Mouse (Mus musculus): Measurements from ENCODE around the gene Ctnna2.

DNA sequence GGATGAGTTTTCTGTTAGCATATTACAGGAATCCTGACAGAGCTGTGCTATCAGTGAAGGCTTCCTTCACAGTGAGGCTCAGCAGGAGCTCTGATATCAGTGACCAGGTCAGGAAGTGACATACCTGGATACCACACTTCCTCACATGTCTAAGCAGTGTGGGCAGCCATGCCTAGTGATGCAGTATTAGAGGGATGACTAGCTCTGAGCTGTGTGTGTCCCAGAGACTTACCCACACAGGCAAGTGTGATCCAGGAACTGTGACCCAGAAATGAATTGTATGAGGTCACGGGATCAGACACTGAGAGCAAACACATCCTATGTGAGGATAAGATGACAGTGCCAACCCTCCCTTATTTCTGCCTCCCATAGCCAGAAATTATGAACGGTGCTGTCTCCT, 28.8 kb downstream of the Ctnna2 start:
- no peak for TF ChIP-seq CTCF (IDR thresholded peaks at IDR 0.05; ENCODE audit: low read depth)
- no peak for TF ChIP-seq EP300 (IDR thresholded peaks at IDR 0.05; ENCODE audit: low read depth)
